Mouse (Mus musculus): ENCODE measurements around the gene Tspan7. TPM values are rescaled to one million over a fixed set of nuclear protein-coding genes. Genes with fewer than 3 reads are reported as not detected.

The Tspan7 gene
- total and polyA plus RNA-seq, 3 experiments, result not detected

GRCm38 (mm10) chrX:10450143-10451060 lies 34.6 kb upstream of the Tspan7 start:
- H3K79me2 ChIP-seq (ENCODE audit: control insufficient read depth, insufficient read depth, low read length, poor library complexity), result no peaks in the 10 kb centered on the region
- no peak for TF ChIP-seq SIN3A (IDR thresholded peaks at IDR 0.05; ENCODE audit: low read length)
- no peak for TF ChIP-seq MYB (IDR thresholded peaks at IDR 0.05; ENCODE audit: low read depth, low read length)
- no peak for TF ChIP-seq HCFC1 (IDR thresholded peaks at IDR 0.05; ENCODE audit: low read depth, low read length)
- no peak for TF ChIP-seq ZMIZ1 (IDR thresholded peaks at IDR 0.05; ENCODE audit: low read depth, low read length)
- TF ChIP-seq CTCF (IDR thresholded peaks at IDR 0.05 in 2 of 3, conservative IDR thresholded peaks at IDR 0.05 in 1 of 3; ENCODE audit: control insufficient read depth in 1 of 3, insufficient read depth in 1 of 3, low read depth in 2 of 3, low read length in 3 of 3, poor library complexity in 1 of 3, severe bottlenecking in 1 of 3), result no peak
- TF ChIP-seq POLR2A (IDR thresholded peaks at IDR 0.05; ENCODE audit: control insufficient read depth in 1 of 2, insufficient read depth in 1 of 2, low read depth in 1 of 2, low read length in 2 of 2, poor library complexity in 1 of 2), result no peak
- TF ChIP-seq ZKSCAN1 (IDR thresholded peaks at IDR 0.05; ENCODE audit: low read depth, low read length), result no peak
- TF ChIP-seq UBTF (IDR thresholded peaks at IDR 0.05; ENCODE audit: borderline replicate concordance, insufficient read depth, low read depth, low read length), result no peak
- no peak for TF ChIP-seq GABPA (IDR thresholded peaks at IDR 0.05; ENCODE audit: low read depth, low read length)
- TF ChIP-seq EP300 (IDR thresholded peaks at IDR 0.05; ENCODE audit: low read depth in 1 of 2, low read length in 2 of 2), result no peak
- TF ChIP-seq ELF1 (IDR thresholded peaks at IDR 0.05; ENCODE audit: low read depth, low read length), result no peak
- TF ChIP-seq MEF2A (IDR thresholded peaks at IDR 0.05; ENCODE audit: extremely low read depth, insufficient replicate concordance, low read depth, low read length, poor library complexity, severe bottlenecking), result no peak
- TF ChIP-seq MYC (IDR thresholded peaks at IDR 0.05; ENCODE audit: low read depth, low read length), result no peak
- TF ChIP-seq MAFK (IDR thresholded peaks at IDR 0.05; ENCODE audit: borderline replicate concordance, low read depth, low read length), result no peak
- no peak for TF ChIP-seq TAL1 (IDR thresholded peaks at IDR 0.05; ENCODE audit: low read length)
- H3K27me3 ChIP-seq (ENCODE audit: control insufficient read depth in 1 of 2, insufficient read depth in 2 of 2, low read length in 2 of 2), result no peaks in the 10 kb centered on the region
- no peaks in the 10 kb centered on the region for H3K9me3 ChIP-seq (replicated peaks; ENCODE audit: insufficient read depth, low read length)
- H3K9ac ChIP-seq (ENCODE audit: control insufficient read depth, low read depth, low read length, poor library complexity, severe bottlenecking), result no peak overlapping the region
- no peak overlapping the region for H3K4me3 ChIP-seq (ENCODE audit: control insufficient read depth in 1 of 2, insufficient read depth in 1 of 2, low read depth in 2 of 2, low read length in 2 of 2)
- DNase-seq (ENCODE audit: low read depth, low spot score), result no peak
- H3K36me3 ChIP-seq (ENCODE audit: control insufficient read depth in 1 of 2, insufficient read depth in 2 of 2, low read length in 2 of 2), result no peaks in the 10 kb centered on the region
- no peaks in the 10 kb centered on the region for H3K4me1 ChIP-seq (ENCODE audit: control insufficient read depth in 1 of 2, insufficient read depth in 2 of 2, low read length in 2 of 2)
- H3K27ac ChIP-seq (ENCODE audit: control insufficient read depth, low read depth, low read length), result no peak overlapping the region

GRCm38 (mm10) chrX:10453798-10454197 lies 31.2 kb upstream of the Tspan7 start:
- no peaks in the 10 kb centered on the region for H3K79me2 ChIP-seq (ENCODE audit: control insufficient read depth, insufficient read depth, low read length, poor library complexity)
- no peaks in the 10 kb centered on the region for H3K9me3 ChIP-seq (replicated peaks; ENCODE audit: insufficient read depth, low read length)
- no peaks in the 10 kb centered on the region for H3K36me3 ChIP-seq (ENCODE audit: control insufficient read depth in 1 of 2, insufficient read depth in 2 of 2, low read length in 2 of 2)
- TF ChIP-seq UBTF (IDR thresholded peaks at IDR 0.05; ENCODE audit: borderline replicate concordance, insufficient read depth, low read depth, low read length), result no peak
- H3K4me1 ChIP-seq (ENCODE audit: control insufficient read depth in 1 of 2, insufficient read depth in 2 of 2, low read length in 2 of 2), result no peaks in the 10 kb centered on the region
- no peak overlapping the region for H3K27ac ChIP-seq (ENCODE audit: control insufficient read depth, low read depth, low read length)
- no peak overlapping the region for H3K9ac ChIP-seq (ENCODE audit: control insufficient read depth, low read depth, low read length, poor library complexity, severe bottlenecking)
- no peak overlapping the region for H3K4me3 ChIP-seq (ENCODE audit: control insufficient read depth in 1 of 2, insufficient read depth in 1 of 2, low read depth in 2 of 2, low read length in 2 of 2)
- H3K27me3 ChIP-seq (ENCODE audit: control insufficient read depth in 1 of 2, insufficient read depth in 2 of 2, low read length in 2 of 2), result no peaks in the 10 kb centered on the region
- no peak for DNase-seq (ENCODE audit: low read depth, low spot score)
